Mouse (Mus musculus) forelimb bud, embryonic 11.5 days (tissue): ENCODE data around the gene Ints4.

Experiments
- DNase-seq: peaks from one replicate; pipeline ENCODE4 v3.0.0-alpha.2; 2012; ENCODE audit warnings: low read depth, low spot score

Ints4 gene

GRCm38 (mm10) chr7:97536571-97536970, 55.8 kb downstream of the Ints4 start:
- DNase-seq: no peak

DNA sequence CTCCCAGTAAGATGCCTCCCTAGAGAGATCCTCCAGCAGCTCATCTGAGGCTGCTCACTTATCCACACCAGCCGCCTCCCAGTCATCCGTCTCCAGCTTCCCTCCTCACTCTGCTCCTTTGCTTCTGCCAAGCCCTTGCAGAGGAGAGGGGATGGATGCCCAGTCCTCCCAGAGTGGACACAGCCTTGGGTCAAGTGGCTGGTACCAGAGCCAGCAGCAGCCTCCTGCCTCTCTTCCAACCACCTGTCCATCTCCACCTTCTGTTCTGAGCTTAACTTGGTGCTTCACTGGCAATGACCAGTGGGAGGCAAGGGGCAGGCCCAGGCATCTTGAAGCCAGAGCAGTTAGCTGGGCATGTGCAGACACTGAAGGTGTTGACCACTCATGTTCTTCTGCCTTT, 65.7 kb downstream of the Ints4 start:
- no peak for DNase-seq

DNA sequence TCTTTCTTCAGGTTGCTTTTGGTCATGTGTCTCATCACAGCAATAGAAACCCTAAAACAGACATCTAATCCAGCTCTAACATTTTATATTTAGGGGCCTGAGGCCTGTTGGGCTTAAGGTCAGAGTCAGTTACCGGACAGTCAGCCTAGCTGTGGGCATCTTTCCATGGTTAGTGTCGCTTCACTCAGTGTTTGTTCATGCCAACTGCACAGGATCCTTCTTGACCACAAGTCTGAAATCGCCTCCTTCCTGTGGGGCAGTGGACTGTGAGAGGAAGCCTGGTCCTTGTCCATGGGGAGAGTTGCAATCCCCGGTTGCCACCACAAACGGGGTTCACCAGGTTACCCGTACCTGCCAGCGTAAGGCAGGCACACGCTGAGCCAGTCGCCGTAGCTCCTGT, 68.5 kb downstream of the Ints4 start:
- DNase-seq: no peak

- DNase-seq: no peak
Observed at GRCm38 (mm10) chr7:97550673-97551072, 69.9 kb downstream of the Ints4 start.

DNA sequence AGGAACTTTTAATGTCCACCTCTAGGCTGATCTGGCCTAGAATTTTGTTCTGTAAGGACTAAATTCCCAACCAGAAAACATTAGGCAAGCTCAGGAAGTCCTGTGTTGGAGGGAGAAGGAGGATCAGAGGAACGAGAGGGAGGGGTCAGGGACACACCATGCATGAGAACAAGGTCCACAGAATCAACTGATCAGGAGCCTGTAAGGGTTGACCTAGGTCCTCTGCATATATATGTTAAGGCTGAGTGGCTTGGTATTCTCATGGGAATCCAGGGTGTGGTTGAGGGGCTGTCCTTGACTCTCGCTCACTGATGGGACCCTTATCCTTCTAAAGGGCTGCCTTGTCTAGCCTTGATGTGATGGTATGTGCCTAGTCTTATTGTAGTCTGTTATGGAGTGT, 82.8 kb downstream of the Ints4 start:
- no peak for DNase-seq

- no peak for DNase-seq
Observed at GRCm38 (mm10) chr7:97569372-97569771, 88.6 kb downstream of the Ints4 start.

GRCm38 (mm10) chr7:97570389-97570788, 89.6 kb downstream of the Ints4 start:
- no peak for DNase-seq

DNA sequence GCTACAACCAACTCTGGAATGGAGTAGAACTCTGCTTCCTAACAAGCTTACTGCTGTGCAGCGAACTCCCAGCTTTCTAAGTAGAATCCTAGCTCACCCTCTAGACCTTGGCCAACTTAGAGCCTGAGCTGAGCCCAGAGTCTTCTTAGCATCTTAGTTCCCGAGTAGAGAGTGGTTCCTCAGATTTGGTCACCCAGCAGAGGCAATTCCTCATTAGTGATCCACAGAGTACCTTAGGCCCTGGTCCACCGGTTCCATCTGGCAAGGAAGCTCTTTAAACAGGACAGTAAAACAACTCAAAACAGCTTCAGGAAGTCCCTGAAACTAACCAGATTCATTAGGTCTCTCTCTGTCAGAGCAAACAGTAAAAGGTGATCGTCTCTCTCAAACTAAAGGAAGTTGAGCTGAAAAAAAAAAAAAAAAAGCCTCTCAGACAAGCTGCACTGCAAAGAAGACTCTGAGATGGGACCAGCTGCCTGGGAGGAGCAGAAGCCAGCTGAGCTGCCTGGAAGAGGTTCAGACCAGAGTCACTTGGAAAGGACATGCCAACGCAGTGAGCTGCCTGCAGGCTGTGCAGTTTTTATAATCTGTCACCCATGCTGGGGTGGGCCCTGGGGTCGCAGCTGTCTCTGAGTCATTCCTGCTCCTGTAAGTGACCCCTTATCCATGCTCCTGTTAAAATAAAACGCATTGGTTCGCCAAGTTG, 97.8 kb downstream of the Ints4 start:
- peak; percentile 19 for DNase-seq

- DNase-seq: peak; percentile 97
Observed at GRCm38 (mm10) chr7:97579067-97579975, 98.6 kb downstream of the Ints4 start, which contains the start of the genes Aamdc and Rsf1. Aamdc (minus strand) TSS chr7:97579497. Rsf1 (plus strand) TSS chr7:97579889.

GRCm38 (mm10) chr7:97579976-97580842, 99.5 kb downstream of the Ints4 start:
- DNase-seq: peak; percentile 19

DNA sequence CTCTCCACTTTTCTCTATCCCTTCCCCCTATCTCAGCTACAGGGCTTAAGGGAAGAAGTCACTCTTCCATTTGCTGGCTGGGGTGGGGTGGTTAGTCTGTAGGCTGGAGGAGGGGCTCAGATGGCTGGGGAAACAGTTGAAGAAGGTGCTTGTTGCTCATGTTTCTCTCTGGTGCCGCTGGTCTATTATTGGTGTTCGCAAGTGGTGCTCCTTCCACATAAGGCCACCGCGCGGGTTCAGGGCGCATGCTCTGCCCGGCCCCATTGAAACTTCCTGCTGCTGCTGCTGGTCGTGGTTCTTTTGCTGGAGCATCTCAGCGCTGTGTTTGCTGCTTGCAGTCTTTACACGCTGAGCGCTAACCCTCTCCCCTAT, 100.1 kb downstream of the Ints4 start:
- peak; percentile 78 for DNase-seq

DNA sequence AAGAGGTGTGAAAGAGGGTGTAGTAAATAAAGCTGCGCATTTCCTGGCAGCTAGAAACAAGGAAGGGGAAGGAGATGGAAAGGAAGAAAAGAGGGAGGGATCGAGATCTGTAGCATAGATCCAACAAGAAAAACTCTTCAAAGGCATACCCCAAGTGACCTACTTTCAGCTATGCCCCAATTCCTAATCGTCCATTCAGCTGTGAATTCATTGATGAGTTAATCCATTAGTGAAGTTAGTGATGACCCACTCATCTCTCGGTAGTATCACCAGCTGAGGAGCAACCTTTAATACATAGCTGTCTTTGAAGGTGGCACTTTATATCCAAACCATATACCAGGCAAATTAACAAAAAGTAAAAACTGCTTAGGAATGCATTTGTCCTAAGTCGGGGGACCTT, 107.8 kb downstream of the Ints4 start:
- DNase-seq: no peak

DNA sequence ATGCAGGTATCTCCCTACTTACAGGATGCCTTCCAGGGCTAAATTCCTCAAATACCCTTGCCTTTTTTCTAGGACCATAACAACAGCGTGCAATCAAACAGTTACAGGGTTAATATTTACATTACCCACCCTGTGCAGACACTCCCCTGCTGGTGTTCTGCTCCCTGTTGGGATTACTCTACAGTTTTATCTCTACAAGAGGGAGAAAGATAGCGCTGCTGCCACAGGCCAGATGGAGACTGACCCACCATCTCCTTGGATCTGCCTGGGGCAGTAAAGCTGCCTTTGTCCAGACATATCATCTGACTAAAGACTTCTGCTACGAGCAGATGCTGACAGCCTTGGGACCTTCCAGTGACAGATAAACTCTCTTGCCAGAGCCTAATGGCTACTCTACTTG, 109.7 kb downstream of the Ints4 start:
- no peak for DNase-seq
